Mouse (Mus musculus): ENCODE measurements around the gene Pfkfb4. TPM values are rescaled to one million over a fixed set of nuclear protein-coding genes. Genes with fewer than 3 reads are reported as not detected.

Pfkfb4 gene
- 1.9 and 2.7 TPM in 2 replicates for polyA plus RNA-seq (2012; rRNA removed)

GRCm38 (mm10) chr9:108991428-108992084, at the start of gene Pfkfb4:
Pfkfb4 (plus strand) TSS chr9:108991778.

GRCm38 (mm10) chr9:108953081-108953636, 38.4 kb upstream of the Pfkfb4 start, which contains the start of gene Col7a1:
Col7a1 (plus strand) TSS chr9:108953586.

GRCm38 (mm10) chr9:108985710-108986109, 5.9 kb upstream of the Pfkfb4 start, which contains the start of gene Ucn2:
Ucn2 (plus strand) TSS chr9:108986010.

GRCm38 (mm10) chr9:109038086-109038895, 46.7 kb downstream of the Pfkfb4 start, which contains the start of gene Shisa5:
Shisa5 (plus strand) TSS chr9:109038565.

GRCm38 (mm10) chr9:109059136-109059903, 67.7 kb downstream of the Pfkfb4 start, which contains the start of gene Trex1:
Trex1 (minus strand) TSS chr9:109059734.

GRCm38 (mm10) chr9:109073661-109074573, 82.3 kb downstream of the Pfkfb4 start, which contains the start of gene Atrip:
Atrip (minus strand) TSS chr9:109074124.

Other genes starting within 250 kb of the Pfkfb4 start
- 27.8 and 29.7 TPM in 2 replicates for gene Ip6k2, start 208.0 kb upstream of the Pfkfb4 start, polyA plus RNA-seq (2012; rRNA removed)
- gene Nckipsd, start 183.4 kb upstream of the Pfkfb4 start, polyA plus RNA-seq (2012; rRNA removed), result 3.3 and 3.9 TPM in 2 replicates
- gene Celsr3, start 165.5 kb upstream of the Pfkfb4 start, polyA plus RNA-seq (2012; rRNA removed), result 0.15 and 0.23 TPM in 2 replicates
- gene Slc26a6, start 138.5 kb upstream of the Pfkfb4 start, polyA plus RNA-seq (2012; rRNA removed), result 3.9 and 4.0 TPM in 2 replicates
- not detected in 2 replicates for gene Tmem89, start 77.2 kb upstream of the Pfkfb4 start, polyA plus RNA-seq (2012; rRNA removed)
- gene Uqcrc1, start 55.1 kb upstream of the Pfkfb4 start, polyA plus RNA-seq (2012; rRNA removed), result 177 and 218 TPM in 2 replicates
- 0.54 and 0.69 TPM in 2 replicates for gene Col7a1, start 38.2 kb upstream of the Pfkfb4 start, polyA plus RNA-seq (2012; rRNA removed)
- 0.10 and 0.12 TPM in 2 replicates for gene Ucn2, start 5.8 kb upstream of the Pfkfb4 start, polyA plus RNA-seq (2012; rRNA removed)
- gene Shisa5, start 46.8 kb downstream of the Pfkfb4 start, polyA plus RNA-seq (2012; rRNA removed), result 12.1 and 14.9 TPM in 2 replicates
- gene Trex1, start 68.0 kb downstream of the Pfkfb4 start, polyA plus RNA-seq (2012; rRNA removed), result 10.2 and 12.5 TPM in 2 replicates
- 5.3 and 6.3 TPM in 2 replicates for gene Atrip, start 82.3 kb downstream of the Pfkfb4 start, polyA plus RNA-seq (2012; rRNA removed)
- gene Ccdc51, start 90.7 kb downstream of the Pfkfb4 start, polyA plus RNA-seq (2012; rRNA removed), result 7.0 and 7.9 TPM in 2 replicates
- 101 and 103 TPM in 2 replicates for gene Tma7, start 90.8 kb downstream of the Pfkfb4 start, polyA plus RNA-seq (2012; rRNA removed)
- 3.7 and 4.1 TPM in 2 replicates for gene Plxnb1, start 103.6 kb downstream of the Pfkfb4 start, polyA plus RNA-seq (2012; rRNA removed)
- not detected in 2 replicates for gene Fbxw21, start 170.3 kb downstream of the Pfkfb4 start, polyA plus RNA-seq (2012; rRNA removed)
- gene Fbxw13, start 204.2 kb downstream of the Pfkfb4 start, polyA plus RNA-seq (2012; rRNA removed), result not detected in 2 replicates
- gene Fbxw20, start 243.0 kb downstream of the Pfkfb4 start, polyA plus RNA-seq (2012; rRNA removed), result 0.02 TPM in 1 of 2 replicates, not detected in the other